Mouse (Mus musculus) heart, postnatal 4 days (tissue): ENCODE results near the gene Apoc1. TPM values are rescaled to one million over a fixed set of nuclear protein-coding genes. Genes with fewer than 3 reads are reported as not detected.
"Not testable (repeated sequence)": the region's sequence is repeated elsewhere in the genome, so short reads cannot be mapped to it uniquely, and the experiment has no call there.

Experiments
- DNase-seq: peaks from one replicate; pipeline ENCODE4 v3.0.0; 2021
- total RNA-seq, 2 experiments: library from RNA; stranded (reverse); gene quantifications; 2 replicates each; pipeline ENCODE4 v1.2.3; 2021

Gene Apoc1
- total RNA-seq, 2 experiments from 2014 or later, result 1.9 to 3.0 TPM

GRCm38 (mm10) chr7:19704475-19704874 is 12.0 kb upstream of the Apoc1 start:
- DNase-seq, result no peak

- DNase-seq, result no peak
Measured at GRCm38 (mm10) chr7:19702859-19703555, 10.5 kb upstream of the Apoc1 start.

- DNase-seq, result peak; percentile 86
Measured at GRCm38 (mm10) chr7:19701069-19701761, 8.8 kb upstream of the Apoc1 start.

GRCm38 (mm10) chr7:19700299-19701068 is 8.0 kb upstream of the Apoc1 start:
- no peak for DNase-seq

- DNase-seq, result no peak
Measured at GRCm38 (mm10) chr7:19699827-19700148, 7.3 kb upstream of the Apoc1 start.

GRCm38 (mm10) chr7:19698907-19699826 is 6.7 kb upstream of the Apoc1 start, which contains the start of gene Apoe:
Gene Apoe, minus strand, starts transcription at chr7:19699188.
- peak; percentile 71 for DNase-seq

GRCm38 (mm10) chr7:19697949-19698906 is 5.8 kb upstream of the Apoc1 start:
- DNase-seq, result peak; percentile 46

GRCm38 (mm10) chr7:19696336-19696873 is 3.9 kb upstream of the Apoc1 start:
- DNase-seq, result no peak

GRCm38 (mm10) chr7:19695881-19696280 is 3.4 kb upstream of the Apoc1 start:
- no peak for DNase-seq

GRCm38 (mm10) chr7:19695213-19695594 is 2.7 kb upstream of the Apoc1 start:
- no peak for DNase-seq

GRCm38 (mm10) chr7:19694336-19695212 is 2.1 kb upstream of the Apoc1 start:
- peak; percentile 44 for DNase-seq

- peak; percentile 67 for DNase-seq
Measured at GRCm38 (mm10) chr7:19693421-19693820, 961 bp upstream of the Apoc1 start.

GRCm38 (mm10) chr7:19691434-19691833 is 1.0 kb downstream of the Apoc1 start:
- no peak for DNase-seq

- no peak for DNase-seq
Measured at GRCm38 (mm10) chr7:19690845-19691244, 1.6 kb downstream of the Apoc1 start.

GRCm38 (mm10) chr7:19688611-19689010 is 3.8 kb downstream of the Apoc1 start:
- no peak for DNase-seq

GRCm38 (mm10) chr7:19688101-19688500 is 4.4 kb downstream of the Apoc1 start:
- no peak for DNase-seq

- DNase-seq, result not testable (repeated sequence)
Measured at GRCm38 (mm10) chr7:19686927-19687583, 5.4 kb downstream of the Apoc1 start.

- DNase-seq, result no peak
Measured at GRCm38 (mm10) chr7:19686521-19686920, 5.9 kb downstream of the Apoc1 start.

GRCm38 (mm10) chr7:19685374-19685773 is 7.1 kb downstream of the Apoc1 start:
- no peak for DNase-seq
